Mouse (Mus musculus): ENCODE data around the gene Lin28b.
"Not testable (repeated sequence)": the region's sequence is repeated elsewhere in the genome, so short reads cannot be mapped to it uniquely, and the experiment has no call there.

The Lin28b gene

DNA sequence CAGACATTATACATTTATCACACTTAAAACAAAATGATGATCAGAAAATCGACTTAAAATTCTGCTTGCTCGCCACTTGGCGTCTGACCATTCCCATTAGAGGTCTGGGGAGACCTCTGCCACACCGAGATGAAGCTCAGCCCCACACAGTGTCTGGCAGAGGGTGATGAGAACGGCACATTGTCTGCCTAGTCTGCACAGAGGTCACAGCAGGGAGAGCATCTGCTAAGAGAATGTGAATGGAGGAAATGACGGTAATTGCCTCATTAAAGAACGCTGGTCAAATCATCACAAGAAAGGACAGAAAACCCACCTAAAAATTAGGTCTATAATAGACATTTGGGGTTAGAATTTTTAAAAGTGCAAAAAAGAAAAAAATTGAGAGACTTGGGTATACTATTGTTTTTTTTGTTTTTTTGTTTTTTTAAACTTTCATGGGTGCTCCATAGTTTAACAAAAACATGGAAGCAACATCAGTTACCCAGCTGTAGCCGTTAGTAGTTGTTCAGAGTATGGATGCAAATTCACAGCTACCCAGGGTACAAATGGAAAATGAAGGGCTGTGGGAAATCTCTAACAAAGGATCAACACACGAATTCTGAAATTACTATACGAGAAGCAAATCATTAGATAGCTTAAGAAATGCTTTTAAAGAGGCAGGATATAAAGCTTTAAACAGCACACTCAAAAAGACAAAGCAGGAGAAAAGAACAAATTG lies 75.4 kb downstream of the Lin28b start:
- no peak for DNase-seq

DNA sequence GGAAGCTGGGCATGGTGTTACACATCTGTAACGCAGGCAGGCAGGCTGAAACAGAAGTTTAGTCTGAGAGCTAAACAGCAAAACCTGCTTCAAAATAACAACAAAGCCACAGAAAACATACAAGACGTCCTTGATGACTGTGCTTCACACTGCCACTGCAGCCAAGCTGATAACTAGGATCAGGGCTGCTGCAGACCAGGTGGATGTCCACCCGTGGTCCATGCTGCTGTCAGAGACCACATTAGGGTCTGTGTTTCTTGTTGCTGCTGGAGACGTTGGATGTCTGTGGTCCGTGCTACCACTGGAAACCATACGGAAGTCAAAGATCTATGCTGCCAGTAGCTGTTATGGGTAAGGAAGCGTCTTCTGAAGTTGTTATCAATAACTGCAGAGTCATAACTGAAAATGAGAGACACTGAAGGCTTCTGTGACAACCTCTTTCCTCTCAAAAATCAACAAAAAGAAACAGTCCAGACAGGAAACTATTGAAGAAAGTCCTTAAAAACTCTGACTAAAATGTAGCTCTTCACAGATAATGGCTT lies 86.4 kb downstream of the Lin28b start:
- no peak for DNase-seq

DNA sequence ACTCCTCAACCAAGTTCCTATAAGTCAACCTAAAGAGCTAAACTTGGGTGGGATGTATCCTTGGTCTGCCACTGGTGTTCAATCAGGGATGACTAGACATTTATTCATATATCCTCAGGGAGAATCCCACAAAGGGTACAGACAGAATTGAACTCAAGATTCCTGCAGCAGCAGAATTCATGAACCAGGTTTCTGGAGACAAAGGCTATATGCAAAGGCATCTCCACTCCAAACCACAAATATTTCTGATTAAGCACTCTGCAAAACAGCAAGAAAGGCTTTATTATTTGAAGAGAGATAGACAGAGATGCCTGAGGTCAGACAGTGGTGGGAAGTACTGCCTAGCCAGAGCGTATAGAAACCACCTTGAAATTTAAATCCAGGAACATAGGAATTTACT lies 88.0 kb downstream of the Lin28b start:
- DNase-seq, result no peak

DNA sequence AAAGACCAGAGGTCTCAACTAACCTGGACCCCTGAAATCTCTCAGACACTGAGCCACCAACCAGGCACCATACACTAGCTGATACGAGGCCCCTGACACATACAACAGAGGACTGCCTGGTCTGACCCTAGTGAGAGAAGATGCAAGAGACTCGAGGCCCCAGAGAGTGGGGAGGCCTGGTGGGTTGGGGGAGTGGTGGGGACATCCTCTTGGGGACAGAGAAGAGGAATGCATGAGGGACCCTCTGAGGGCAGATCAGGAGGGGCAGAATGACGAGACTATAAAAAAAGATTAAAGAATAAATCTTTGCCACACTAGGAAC lies 103.6 kb downstream of the Lin28b start:
- no peak for DNase-seq

DNA sequence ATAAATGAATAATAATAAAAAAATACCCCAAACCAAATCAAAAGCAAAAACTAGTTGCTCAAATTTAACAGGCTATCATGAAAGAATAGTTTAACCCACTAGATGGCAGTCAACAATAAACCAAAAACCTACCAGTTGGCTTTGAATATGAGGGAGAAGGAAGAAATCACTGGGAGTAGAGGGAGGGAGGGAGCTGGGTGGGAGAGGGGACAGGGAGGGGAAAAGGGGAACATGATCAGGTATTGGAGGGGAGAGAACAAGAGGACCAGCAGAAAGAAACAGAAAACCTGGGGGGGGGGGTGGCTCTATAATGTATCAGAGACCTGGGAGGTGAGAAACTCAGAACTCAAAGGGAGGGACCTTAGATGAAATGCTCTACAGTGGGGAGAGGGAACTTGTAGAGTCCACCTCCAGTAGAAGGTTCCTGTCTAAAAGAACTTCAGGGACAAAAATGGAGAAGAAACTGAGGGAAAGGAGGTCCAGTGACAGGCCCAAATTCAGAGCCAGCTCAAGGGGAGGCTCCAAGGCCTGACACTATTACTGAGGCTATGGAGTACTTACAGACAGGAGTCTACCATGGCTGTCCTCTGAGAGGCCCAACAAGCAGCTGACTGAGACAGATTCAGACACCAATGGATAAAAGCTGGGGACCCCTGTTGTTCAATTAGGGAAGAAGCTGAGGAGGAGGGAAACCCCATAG lies 104.1 kb downstream of the Lin28b start:
- DNase-seq, result no peak

GRCm38 (mm10) chr10:45378269-45378668 lies 107.9 kb downstream of the Lin28b start:
- DNase-seq, result no peak

GRCm38 (mm10) chr10:45372994-45373692 lies 113.1 kb downstream of the Lin28b start:
- peak in 1 of 2 experiments; percentile 12 for DNase-seq

DNA sequence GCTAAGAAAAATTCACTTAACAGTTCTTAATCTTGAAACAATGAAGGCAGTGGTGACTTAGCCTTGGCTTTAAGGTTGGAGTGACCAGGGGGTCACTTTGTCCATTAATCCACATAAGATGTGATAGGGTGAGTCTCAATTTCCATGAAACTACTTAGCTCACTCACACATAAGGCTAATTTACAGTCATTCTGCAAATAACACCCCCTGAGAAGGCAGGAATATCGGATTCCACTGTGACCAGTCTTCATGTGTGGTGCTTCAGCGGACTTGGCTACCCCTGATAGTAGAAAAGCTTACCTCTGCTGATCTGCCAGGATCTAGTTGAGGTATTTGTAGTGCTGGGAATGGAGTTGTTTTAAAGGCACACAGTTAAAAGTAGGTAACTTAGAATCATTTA lies 115.7 kb downstream of the Lin28b start:
- DNase-seq, result no peak

- no peak for DNase-seq
Measured at GRCm38 (mm10) chr10:45369639-45370038, 116.6 kb downstream of the Lin28b start.

- DNase-seq, result no peak
Measured at GRCm38 (mm10) chr10:45366987-45367705, 119.0 kb downstream of the Lin28b start.

- DNase-seq, result no peak
Measured at GRCm38 (mm10) chr10:45363396-45363795, 122.8 kb downstream of the Lin28b start.

- no peak for DNase-seq
Measured at GRCm38 (mm10) chr10:45356091-45356490, 130.1 kb downstream of the Lin28b start.

GRCm38 (mm10) chr10:45348143-45348542 lies 138.1 kb downstream of the Lin28b start:
- not testable (repeated sequence) for DNase-seq

DNA sequence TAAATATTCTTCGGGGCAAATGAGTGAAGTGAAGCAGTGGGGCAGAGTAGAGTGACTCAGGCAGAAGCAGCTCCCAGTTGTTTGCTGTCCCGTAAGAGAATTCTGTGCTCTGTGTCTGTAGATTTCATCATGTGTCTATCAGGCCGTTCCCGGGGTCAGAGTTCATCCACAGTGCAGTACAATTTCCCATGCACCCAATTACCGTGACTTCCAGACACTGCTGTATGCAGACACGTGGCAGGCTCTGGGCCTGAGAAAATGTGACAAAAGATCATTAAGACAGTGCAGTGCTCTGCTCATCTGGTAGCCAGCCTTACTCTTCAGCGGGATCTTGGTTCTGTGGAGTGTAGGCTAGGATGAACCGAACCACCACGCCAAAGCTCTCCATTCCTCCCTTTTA lies 141.0 kb downstream of the Lin28b start:
- no peak for DNase-seq

- no peak for DNase-seq
Measured at GRCm38 (mm10) chr10:45344381-45344780, 141.8 kb downstream of the Lin28b start.

DNA sequence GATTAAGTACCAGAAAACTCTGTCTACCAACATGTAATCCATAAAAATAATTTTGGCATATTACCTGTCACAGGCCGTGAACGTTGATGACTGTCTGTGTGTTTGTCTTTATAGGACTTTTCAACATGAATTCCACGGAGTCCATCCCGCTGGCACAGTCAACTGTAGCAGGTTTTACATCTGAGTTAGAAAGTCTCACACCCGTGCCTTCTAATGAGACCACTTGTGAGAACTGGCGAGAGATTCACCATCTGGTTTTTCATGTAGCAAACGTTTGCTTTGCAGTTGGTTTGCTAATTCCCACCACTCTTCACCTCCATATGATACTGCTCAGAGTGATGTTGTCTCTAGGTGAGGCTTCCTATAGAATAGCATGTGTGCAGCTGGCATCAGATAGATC lies 147.1 kb downstream of the Lin28b start:
- no peak for DNase-seq

DNA sequence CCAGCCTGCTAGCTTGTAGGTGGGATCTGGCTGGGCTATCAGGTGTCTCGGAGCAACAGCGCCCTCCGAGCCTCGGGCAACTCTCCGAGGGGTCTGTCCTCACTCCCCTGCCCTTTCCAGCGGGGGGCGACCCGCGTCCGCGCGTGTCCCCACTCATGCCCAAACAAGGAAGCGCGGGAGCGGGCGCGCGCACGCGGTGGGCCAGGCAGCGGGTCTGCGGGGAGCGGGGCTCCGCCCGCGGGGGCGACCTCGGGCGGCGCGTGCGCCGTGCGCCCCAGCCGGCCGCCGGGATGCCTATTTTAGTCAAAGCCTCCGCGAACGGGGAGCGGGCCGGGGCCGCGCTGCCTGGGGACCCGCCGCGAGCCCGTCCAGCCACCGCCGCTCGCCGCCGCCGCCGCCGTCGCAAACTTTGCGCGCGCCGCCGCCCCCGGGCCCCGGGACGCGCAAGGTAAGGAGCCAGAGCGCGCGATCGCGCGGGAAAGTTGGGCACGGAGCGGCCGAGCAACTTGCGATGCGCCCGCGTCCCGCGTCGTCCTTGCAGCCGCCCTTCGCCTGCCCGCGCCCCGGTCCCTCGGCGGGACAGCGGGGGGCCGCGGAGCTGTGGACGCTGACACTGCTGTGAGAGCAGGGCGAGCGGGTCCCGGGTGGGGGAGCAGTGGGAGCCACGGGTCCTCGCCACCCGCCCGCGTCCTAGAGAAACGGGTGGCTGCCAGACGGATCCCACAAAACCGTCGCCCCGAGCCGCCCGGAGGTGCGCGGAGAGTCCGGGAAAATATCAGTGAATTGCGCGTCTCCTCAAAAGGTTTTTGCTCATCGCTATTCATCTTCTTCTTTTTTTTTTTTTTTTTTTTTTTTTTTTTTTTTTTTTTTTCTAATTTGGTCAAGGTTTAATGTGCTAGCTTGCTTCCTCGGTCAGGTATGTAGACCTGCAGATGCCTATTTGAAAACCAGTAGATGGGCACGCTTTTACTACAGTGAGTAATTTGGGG lies 150.5 kb downstream of the Lin28b start, which contains the start of gene Bves:
Gene Bves (plus strand): TSS at position 339 of the 989 bp plus-strand sequence.
- no peak for DNase-seq

- DNase-seq, result no peak
Measured at GRCm38 (mm10) chr10:45334925-45335324, 151.3 kb downstream of the Lin28b start.

- no peak for DNase-seq
Measured at GRCm38 (mm10) chr10:45328196-45329000, 157.8 kb downstream of the Lin28b start.

All from thymus, adult 18-20 months (tissue).